Mouse (Mus musculus): ENCODE results near the gene Cd274.

GRCm38 (mm10) chr19:29430953-29431352 lies 63.7 kb downstream of the Cd274 start:
- TF ChIP-seq CTCF (IDR thresholded peaks at IDR 0.05; ENCODE audit: low read depth) (no peak), EP300 (IDR thresholded peaks at IDR 0.05; ENCODE audit: low read depth) (no peak; the same call in 1 of the 2 replicates)

Measured in liver, postnatal 0 days (tissue).